Mouse (Mus musculus): ENCODE measurements around the gene Gm28041.
"Not testable (repeated sequence)": the region's sequence is repeated elsewhere in the genome, so short reads cannot be mapped to it uniquely, and the experiment has no call there.

Gm28041 gene

GRCm38 (mm10) chr13:67375050-67375911 lies at the start of gene Gm28041, which contains the start of gene Zfp456:
TSS of gene Gm28041 (minus strand) at chr13:67375733.
TSS of gene Zfp456 (minus strand) at chr13:67375810.
- peak; percentile 71 to 79 for DNase-seq

- DNase-seq = not testable (repeated sequence)
Observed at GRCm38 (mm10) chr13:67422532-67422931, 47.0 kb upstream of the Gm28041 start.

GRCm38 (mm10) chr13:67421207-67421857 lies 45.8 kb upstream of the Gm28041 start, which contains the start of gene Zfp459:
TSS of gene Zfp459 (minus strand) at chr13:67421418.
- DNase-seq = peak; percentile 31 to 49

- no peak for DNase-seq
Observed at GRCm38 (mm10) chr13:67420558-67421206, 45.1 kb upstream of the Gm28041 start.

DNA sequence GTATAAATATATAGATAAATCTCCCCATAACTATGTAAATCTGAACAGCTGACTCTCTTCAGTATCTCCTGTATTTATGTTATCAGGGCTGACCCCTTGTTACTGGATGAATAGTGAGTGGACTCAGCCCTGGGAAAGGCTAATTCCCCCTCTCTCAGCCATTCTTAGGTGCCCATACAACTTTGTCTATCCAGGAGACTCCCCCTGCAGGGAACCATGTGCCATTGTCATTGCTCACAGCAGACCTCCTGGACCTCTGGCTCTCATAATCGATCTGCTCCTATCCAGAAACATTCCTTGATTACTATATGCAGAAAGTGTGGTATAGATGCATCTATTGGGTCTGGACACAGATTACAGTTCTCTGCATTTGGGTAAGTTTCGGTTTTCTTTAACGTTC lies 41.3 kb upstream of the Gm28041 start:
- no peak for DNase-seq

GRCm38 (mm10) chr13:67415759-67416158 lies 40.2 kb upstream of the Gm28041 start:
- no peak for DNase-seq

- not testable (repeated sequence) for DNase-seq
Observed at GRCm38 (mm10) chr13:67413634-67414033, 38.1 kb upstream of the Gm28041 start.

DNA sequence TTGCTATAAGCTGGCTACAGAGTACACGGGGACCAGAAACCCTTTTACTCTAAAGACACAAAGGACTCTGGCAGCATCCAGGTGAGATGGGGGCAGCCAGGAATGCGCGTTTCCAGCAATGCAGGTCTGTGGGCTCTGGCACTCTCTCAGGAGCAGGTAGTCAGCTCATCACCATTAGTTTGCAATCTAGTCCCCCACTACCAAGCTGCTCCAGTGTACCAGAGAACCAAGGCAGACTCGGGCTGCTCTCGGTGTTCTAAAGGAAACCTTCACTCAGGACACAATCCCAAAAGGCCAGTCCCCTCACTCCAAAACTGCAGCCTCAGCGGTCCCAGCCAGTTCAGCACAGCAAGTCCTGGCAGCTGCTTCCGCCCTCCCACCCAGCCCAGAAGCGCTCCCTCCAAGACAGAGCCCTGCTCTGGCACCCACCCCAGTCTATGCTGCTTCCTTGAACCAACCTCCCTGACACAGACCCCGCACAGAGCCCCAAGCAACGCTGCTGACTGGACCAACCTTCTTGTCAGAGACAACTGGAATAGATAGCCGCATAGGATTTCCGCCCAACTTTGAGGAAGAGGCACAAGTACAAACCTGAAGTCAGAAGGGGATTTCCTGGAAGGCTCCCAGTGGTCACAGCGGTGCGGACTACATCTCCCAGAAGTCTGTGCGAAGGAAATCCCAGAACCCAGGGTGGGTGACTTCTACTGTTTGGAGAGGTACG lies 23.8 kb upstream of the Gm28041 start, which contains the start of gene Zfp429:
Gene Zfp429 (minus strand): TSS at position 637 of the 721 bp plus-strand sequence.
- DNase-seq = peak; percentile 76 to 77

DNA sequence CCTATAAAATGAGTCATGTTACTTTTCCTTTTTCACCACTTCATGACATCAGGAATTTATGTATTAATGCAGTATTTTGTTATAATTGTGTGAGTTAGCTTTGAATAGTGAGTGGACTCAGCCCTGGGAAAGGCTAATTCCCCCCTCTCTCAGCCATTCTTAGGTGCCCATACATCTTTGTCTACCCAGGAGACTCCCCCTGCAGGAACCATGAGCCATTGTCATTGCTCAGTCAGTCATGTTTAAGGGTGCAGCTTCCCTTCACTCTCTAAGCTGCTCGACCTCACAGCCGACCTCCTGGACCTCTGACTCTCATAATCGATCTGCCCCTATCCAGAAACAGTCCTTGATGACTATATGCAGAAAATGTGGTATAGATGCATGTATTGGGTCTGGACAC lies 722 bp upstream of the Gm28041 start:
- not testable (repeated sequence) for DNase-seq

DNA sequence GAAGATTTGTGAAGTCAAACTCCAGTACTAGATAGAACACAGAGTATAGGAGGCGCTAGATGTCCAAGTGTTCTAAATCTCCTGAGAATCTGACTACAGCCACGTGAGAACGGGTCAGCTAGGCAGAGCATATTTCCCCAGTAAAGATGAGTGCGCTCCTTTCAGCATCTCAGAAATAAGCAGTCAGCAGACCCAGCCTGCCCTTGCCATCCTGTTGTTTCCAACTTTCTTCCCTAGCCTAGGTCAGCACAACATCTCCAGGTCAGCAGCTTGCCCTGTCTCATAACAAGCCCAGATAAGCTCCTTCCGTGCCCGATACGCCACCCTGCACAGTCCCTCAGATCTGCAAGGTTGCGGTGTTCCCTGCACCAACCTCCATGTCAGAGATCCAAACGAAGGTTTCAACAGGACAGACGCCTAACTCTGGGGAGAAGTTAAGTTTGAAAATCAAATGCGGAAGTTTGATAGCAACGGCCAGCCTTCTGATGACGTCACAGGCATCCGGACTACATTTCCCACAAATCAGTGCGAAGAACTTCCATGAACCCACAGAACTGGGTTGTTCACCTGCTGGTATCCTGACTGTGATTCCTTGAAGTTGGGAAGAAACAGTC lies 15.3 kb downstream of the Gm28041 start, which contains the start of the genes Gm28044 and Zfp953:
Gene Gm28044 (minus strand): TSS at position 406 of the 614 bp plus-strand sequence.
Gene Zfp953 (minus strand): TSS at position 475 of the 614 bp plus-strand sequence.
- DNase-seq = peak; percentile 82 to 92

DNA sequence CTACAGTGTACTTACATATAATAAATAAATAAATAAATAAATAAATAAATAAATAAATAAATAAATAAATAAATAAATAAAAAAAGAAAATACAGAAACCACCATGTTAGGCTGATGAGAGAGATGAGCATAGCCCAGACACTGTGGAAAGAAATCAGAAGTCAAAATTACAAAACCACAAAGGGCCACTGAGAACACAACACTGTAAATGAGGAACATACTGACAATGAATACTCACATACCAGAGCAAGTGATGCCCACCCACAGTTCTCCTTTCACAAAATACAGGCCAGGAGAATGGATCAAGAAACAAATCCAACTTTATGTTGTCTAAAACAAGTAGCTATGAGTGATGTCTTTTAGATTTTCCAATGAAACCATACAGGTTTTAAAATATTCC lies 23.7 kb downstream of the Gm28041 start:
- DNase-seq = no peak

GRCm38 (mm10) chr13:67343422-67343821 lies 32.1 kb downstream of the Gm28041 start:
- no peak for DNase-seq

- DNase-seq = no peak
Observed at GRCm38 (mm10) chr13:67332877-67333276, 42.7 kb downstream of the Gm28041 start.

DNA sequence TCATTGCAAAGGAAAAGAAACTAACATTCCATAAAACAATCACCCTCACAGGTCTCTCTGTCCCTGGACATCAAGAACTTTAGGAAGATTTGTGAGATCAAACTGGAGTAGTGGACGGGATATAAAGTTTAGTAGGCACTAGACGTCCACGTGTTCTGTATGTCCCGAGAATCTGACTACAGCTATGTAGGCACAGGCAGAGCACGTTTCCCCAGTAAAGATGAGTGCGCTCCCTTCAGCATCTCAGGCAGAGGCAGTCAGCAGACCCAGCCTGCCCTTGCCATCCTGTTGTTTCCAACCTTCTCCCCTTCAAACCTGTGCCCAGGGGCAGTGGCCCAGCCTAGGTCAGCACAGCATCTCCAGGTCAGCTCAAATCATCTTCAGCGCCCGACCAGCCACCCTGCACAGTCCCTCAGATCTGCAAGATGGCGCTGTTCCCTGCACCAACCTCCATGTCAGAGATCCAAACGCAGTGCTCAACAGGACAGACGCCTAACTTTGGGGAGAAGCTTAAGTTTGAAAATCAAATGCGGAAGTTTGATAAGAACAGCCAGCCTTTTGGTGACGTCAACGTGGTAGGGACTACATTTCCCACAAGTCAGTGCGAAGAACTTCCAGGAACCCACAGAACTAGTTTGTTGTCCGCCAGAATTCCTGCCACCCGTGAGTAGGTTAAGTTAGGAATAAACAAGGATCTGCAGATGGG lies 43.4 kb downstream of the Gm28041 start, which contains the start of gene Zfp595:
Gene Zfp595 (minus strand): TSS at position 552 of the 706 bp plus-strand sequence.
- peak; percentile 80 to 90 for DNase-seq

DNA sequence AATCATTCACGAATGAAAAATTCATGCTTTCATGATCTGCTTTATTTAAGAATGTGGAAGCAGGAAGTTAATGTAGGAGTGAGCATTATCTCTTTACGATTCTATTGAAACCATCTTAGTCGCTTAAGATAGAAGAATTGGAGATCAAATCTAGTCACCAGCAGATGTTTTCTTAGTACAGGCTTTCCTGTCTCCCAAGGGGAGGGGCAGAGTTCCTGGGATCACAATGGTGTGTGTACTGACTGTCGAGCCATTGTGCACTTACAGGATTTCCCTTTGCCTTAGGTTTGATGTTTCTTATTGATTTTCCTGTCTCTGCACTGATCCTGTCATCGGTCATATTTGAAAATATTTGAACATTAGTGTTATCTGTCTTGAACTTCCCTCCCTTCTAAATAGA lies 68.8 kb downstream of the Gm28041 start:
- no peak for DNase-seq

DNA sequence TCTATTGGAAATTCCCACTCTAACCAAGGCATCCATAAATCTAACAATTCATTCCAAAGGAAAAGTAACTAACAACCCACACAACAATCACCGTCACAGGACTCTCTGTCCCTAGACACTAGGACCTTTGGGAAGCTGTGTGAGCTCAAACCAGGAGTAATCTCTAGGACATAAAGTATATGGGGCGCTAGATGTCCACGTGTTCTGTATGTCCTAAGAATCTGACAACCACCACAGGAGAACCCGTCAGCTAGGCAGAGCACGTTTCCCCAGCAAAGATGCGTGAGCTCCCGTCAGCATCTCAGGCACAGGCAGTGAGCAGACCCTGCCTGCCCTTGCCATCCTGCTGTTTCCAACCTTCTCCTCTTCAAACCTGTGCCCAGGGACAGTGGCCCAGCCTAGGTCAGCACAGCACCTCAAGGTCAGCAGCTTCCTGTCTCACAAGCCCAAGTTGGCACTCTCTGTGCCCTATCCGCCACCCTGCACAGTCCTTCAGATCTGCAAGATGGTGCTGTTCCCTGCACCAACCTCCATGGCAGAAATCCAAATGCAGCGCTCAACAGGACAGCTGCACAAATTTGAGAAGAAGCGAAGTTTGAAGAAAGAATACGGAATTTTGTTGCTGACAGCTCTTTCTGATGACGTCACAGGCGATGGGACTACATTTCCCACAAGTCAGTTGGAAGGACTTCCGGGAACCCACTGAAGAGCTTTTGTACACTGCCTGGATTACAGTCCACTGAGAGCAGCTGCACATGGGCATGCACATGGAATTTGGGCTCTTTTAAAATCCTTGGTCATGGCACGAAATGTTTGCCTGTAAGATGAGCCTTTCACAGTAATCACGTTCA lies 69.5 kb downstream of the Gm28041 start, which contains the start of gene Zfp457:
Gene Zfp457 (minus strand): TSS at position 664 of the 851 bp plus-strand sequence.
- peak; percentile 73 to 89 for DNase-seq
